Mouse (Mus musculus) MEL (cell line): ENCODE data around the gene Dnajc27.

Experiments
- CHD1 ChIP-seq: IDR thresholded peaks from 2 replicates; pipeline ENCODE4 v1.6.1; 2012; ENCODE audit warnings: low read depth, mild to moderate bottlenecking, inconsistent platforms, low read length, improper control_type of control experiment
- CTCF ChIP-seq, 3 experiments: IDR thresholded peaks in 2 of 3; conservative IDR thresholded peaks in 1 of 3; 2 replicates each; pipeline ENCODE4 v1.5.1; 2011 to 2012; ENCODE audit warnings: low read length in 3 of 3, low read depth in 2 of 3, mild to moderate bottlenecking in 2 of 3, improper control_type of control experiment in 1 of 3, inconsistent platforms in 1 of 3, mixed read lengths in 1 of 3, moderate library complexity in 1 of 3; ENCODE audit not compliant: control insufficient read depth in 1 of 3, insufficient read depth in 1 of 3, poor library complexity in 1 of 3, severe bottlenecking in 1 of 3
- E2F4 ChIP-seq: IDR thresholded peaks from 2 replicates; pipeline ENCODE4 v1.6.1; 2011; ENCODE audit warnings: low read depth, low read length, improper control_type of control experiment, borderline replicate concordance
- EP300 ChIP-seq, 2 experiments: IDR thresholded peaks; 2 replicates each; pipeline ENCODE4 v1.6.1; 2011; ENCODE audit warnings: improper control_type of control experiment in 2 of 2, low read length in 2 of 2, low read depth in 1 of 2, mild to moderate bottlenecking in 1 of 2
- GATA1 ChIP-seq: IDR thresholded peaks from 2 replicates; pipeline ENCODE4 v1.6.1; 2011; ENCODE audit warnings: low read depth, low read length, improper control_type of control experiment
- KAT2A ChIP-seq: conservative IDR thresholded peaks from 2 replicates; pipeline ENCODE4 v1.6.1; 2012; ENCODE audit warnings: low read depth, low read length, improper control_type of control experiment, inconsistent platforms
- MAFK ChIP-seq: IDR thresholded peaks from 2 replicates; pipeline ENCODE4 v1.6.1; 2011; ENCODE audit warnings: low read depth, mild to moderate bottlenecking, low read length, improper control_type of control experiment, borderline replicate concordance
- MAX ChIP-seq: IDR thresholded peaks from 2 replicates; pipeline ENCODE4 v1.6.1; 2011; ENCODE audit warnings: low read length, improper control_type of control experiment
- POLR2A ChIP-seq, 2 experiments: IDR thresholded peaks; 2 replicates each; pipeline ENCODE4 v1.6.1; 2011 to 2012; ENCODE audit warnings: low read length in 2 of 2, mild to moderate bottlenecking in 2 of 2, control low read depth in 1 of 2, improper control_type of control experiment in 1 of 2, low read depth in 1 of 2, moderate library complexity in 1 of 2; ENCODE audit not compliant: control insufficient read depth in 1 of 2, insufficient read depth in 1 of 2, poor library complexity in 1 of 2
- RAD21 ChIP-seq: IDR thresholded peaks from 2 replicates; pipeline ENCODE4 v1.6.1; 2011; ENCODE audit warnings: mild to moderate bottlenecking, low read depth, low read length, improper control_type of control experiment
- TAL1 ChIP-seq: IDR thresholded peaks from 2 replicates; pipeline ENCODE4 v1.6.1; 2012; ENCODE audit warnings: mild to moderate bottlenecking, inconsistent platforms, low read length, moderate library complexity, mixed read lengths
- USF2 ChIP-seq, 2 experiments: IDR thresholded peaks; 2 replicates each; pipeline ENCODE4 v1.6.1; 2011 to 2012; ENCODE audit warnings: improper control_type of control experiment in 2 of 2, low read length in 2 of 2, borderline replicate concordance in 1 of 2, inconsistent platforms in 1 of 2, low read depth in 1 of 2, mild to moderate bottlenecking in 1 of 2; ENCODE audit not compliant: insufficient read depth in 1 of 2
- ZC3H11A ChIP-seq: IDR thresholded peaks from 2 replicates; pipeline ENCODE4 v1.6.1; 2012; ENCODE audit warnings: low read depth, mild to moderate bottlenecking, inconsistent platforms, low read length, improper control_type of control experiment

DNA sequence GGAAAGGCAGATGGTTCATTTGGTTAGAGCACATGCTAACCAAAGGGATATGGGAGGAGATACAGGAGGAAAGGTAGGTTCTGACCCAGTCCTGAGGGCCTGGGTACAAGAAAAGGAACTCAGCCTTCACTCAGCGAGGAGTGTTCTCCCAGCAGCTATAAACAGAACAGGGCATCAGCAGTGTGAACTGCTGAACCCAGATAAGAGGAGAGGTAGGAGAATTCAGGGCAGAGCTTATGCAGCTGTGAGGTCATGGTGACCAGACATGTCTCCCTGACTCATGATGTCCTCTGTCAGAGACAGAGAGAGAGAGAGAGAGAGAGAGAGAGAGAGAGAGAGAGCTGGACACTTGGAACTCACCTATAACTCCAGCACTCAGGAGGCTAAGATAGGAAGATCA lies 36.4 kb upstream of the Dnajc27 start:
- TF ChIP-seq E2F4 (no peak), TAL1 (no peak), RAD21 (no peak), CTCF (IDR thresholded peaks at IDR 0.05 in 2 of 3, conservative IDR thresholded peaks at IDR 0.05 in 1 of 3; ENCODE audit: control insufficient read depth in 1 of 3, insufficient read depth in 1 of 3, low read depth in 2 of 3, low read length in 3 of 3, poor library complexity in 1 of 3, severe bottlenecking in 1 of 3) (no peak), POLR2A (IDR thresholded peaks at IDR 0.05; ENCODE audit: control insufficient read depth in 1 of 2, insufficient read depth in 1 of 2, low read depth in 1 of 2, low read length in 2 of 2, poor library complexity in 1 of 2) (no peak), MAFK (no peak), CHD1 (no peak), KAT2A (no peak), GATA1 (no peak), ZC3H11A (no peak), MAX (no peak), USF2 (IDR thresholded peaks at IDR 0.05; ENCODE audit: borderline replicate concordance in 1 of 2, insufficient read depth in 1 of 2, low read depth in 1 of 2, low read length in 2 of 2) (no peak), EP300 (IDR thresholded peaks at IDR 0.05; ENCODE audit: low read depth in 1 of 2, low read length in 2 of 2) (no peak)
